Mouse (Mus musculus) thymus, adult 18-20 months (tissue): Measurements from ENCODE around the gene Nhlh1.

Experiments used
- DNase-seq, 2 experiments: peaks; one replicate each; pipeline ENCODE4 v3.0.0; 2022; ENCODE audit warnings: mixed read lengths in 2 of 2

Nhlh1 gene

DNA sequence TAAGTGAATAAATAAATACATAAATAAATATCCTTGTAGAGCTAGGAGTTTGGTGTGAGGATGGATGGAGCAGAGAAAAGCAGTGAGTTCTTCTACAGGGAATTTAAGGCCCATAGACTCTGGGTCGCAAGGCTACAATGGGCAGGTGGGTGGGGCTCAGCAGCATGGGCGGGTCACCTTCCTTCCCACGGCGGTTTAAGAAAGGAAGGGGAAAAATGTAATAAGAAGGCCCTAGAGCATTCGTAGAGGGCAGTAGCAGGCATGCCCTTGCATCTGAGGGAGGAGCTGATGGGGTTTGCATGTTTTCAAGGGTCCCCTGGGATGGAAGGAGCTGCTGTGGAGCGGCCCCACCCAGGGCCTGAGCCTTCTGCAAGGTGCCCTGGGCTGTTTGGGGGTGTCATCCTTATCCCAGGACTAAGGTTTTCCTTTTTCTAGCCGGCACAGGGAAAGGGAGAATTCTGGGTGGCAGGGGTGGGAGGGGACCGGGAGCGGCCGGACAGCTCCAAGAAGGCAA is 4.5 kb downstream of the Nhlh1 start:
- DNase-seq: no peak

DNA sequence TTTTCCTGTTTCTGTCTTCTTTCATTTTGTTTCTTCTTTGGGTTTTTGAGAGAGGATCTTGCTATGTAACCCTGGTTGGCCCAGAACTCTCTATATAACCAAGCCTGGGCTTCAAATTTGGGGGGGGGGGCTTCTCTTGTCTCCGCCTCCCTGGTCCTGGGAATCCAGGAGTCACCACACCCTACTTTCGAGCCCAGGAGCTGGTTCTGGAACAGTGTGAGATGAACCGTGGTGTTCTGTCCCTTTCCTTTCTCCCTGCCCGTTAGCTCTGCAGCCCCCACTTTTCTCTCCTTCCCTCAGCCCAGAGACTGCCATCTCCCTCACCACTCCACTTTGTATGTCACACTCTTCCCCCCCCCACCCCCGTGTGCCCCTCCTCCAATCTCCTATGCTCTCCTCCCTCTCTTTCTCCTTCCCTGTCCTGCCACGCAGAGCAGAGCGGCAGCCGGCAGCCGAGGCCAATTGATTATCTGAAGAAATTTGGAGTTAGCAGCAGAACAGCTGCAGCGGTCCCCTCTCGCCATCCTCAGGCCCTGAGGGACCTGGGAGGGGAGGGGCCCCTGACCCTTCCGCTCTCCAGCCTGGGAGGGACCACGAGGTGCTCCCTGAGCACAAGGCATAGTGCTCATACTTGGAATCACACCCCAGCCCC is 8.1 kb downstream of the Nhlh1 start:
- DNase-seq: no peak

DNA sequence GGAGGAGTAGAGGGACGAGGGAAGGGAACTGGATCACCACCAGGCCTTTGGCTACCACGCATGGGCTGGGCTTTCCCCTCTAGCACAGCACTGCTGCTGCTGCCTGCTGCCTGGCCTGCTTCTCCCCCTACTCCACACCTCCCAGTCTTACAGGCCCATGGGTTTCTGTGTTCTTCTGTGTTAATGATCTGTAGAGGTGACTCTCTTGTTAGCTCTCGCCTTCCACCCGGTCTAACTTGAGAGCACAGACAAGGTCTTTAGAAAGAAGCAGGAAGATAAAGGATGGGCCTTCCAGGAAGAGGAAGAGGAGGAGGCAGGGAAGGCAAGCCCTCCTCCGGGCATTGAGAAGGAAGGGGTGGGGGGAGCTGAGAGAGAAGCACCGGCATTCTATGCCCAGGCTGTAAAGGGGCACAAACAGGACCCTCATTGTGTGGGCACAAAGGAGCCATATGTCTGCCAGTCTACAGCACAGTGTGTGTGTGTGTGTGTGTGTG is 9.1 kb downstream of the Nhlh1 start:
- no peak for DNase-seq

DNA sequence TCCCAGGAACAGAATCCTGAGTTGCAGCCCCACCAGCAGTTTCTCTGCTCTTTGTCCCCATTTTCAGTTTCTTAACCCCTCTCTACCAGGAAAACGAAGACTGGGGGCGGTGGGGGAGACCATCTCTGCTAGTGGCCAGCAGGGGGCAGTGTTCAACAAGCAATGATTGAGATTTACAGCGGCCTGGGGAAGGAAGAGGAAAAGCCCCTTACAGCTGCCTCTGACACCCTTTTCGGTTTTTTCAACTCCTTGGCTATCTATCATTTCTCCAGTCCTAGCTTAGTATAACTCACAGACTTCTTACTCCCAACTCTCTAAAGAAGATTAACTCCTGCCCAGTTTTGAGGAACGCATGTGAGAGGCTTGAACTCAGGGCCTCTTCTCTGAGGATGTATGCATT is 10.4 kb downstream of the Nhlh1 start:
- peak; percentile 35 to 43 for DNase-seq

DNA sequence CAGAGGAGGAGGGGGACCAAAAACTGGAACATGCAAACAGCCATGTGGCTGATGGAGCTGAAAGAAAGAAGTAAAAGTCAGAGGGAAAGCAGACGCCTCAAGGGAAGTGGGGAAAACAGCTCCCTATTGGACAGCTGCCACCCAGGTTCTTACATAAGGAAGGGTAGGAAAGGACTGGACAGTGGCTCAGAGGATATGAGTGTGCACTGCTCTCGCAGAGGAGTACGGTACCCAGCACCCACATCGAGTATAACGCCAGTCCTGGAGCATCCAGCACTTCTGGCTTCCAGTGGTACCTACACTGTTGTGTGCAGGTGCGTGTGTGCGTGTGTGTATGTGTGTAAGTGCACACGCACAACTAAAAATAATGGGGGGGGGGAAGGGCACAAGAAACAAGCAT is 11.0 kb downstream of the Nhlh1 start:
- no peak for DNase-seq

DNA sequence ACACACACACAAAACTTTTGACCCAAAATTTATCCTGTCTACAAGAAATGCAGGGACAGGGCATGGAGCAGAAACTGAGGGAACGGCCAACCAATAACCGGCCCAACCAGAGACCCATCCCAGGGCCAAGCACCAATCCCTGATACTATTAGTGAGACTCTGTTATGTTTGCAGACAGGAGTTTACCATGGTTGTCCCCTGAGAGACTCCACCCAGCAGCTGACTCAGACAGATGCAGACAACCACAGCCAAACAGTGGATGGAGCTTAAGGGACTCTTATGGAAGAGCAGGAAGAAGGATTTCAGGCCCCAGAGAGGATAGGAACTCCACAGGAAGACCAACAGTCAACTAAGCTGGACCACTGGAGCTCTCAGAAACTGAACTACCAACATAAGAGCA is 27.5 kb downstream of the Nhlh1 start:
- no peak for DNase-seq

DNA sequence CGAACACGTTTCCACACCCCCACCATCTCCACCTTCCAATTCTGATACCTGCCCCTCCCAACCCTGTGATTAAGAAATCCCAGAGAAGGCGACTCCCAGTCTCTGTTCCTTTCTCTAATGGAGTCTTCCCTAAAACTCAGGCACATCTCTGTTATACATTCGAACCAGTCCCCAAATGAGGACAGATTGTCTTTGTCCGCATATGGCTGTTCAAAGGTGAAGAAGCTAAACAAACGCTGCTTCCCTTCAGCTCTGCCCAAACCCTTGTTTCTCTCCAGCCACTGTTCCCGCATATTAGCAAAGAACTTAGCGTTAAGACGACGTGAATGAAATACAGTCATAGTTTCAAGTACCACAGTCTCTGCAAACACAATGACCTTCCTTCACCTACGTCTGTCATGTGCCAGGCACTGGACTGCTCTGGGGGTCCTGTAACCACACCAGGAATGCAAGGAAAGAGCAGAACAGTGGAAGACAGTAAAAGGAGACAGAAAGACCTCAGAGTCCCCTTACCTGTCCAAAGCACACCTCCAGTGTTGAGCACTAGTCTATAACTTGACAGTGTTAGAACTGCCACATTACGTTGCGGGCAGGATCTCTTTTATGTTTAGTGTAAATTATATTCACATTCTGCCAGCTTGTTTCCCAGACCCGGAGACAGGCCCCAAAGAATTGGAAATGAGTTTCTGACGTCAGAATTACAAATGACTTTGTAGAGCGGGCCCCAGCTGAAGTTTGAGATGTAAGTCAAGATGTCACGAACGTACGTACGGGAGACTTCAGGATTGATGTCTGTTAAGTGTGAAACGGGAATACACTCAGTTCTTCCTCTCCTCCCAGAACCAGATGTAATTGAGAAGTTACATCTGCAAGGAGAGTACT is 28.7 kb downstream of the Nhlh1 start, which contains the start of gene Vangl2:
Gene Vangl2 (minus strand): TSS at position 51 of the 882 bp plus-strand sequence.
- DNase-seq: no peak

DNA sequence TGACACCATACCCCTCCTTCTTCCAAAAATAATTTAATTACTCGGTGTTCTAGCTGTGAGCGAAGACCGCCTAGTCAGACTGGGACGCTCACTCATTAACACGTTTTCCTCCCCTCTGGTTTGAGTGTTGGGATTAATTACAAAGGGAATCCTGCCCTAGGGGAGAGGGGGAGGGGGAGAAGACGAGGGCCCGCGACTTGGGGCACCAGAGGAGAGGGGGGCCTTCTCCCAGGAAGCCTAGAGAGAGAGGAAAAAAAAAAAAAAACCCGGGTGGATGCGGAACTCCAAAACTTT is 29.6 kb downstream of the Nhlh1 start:
- DNase-seq: no peak

DNA sequence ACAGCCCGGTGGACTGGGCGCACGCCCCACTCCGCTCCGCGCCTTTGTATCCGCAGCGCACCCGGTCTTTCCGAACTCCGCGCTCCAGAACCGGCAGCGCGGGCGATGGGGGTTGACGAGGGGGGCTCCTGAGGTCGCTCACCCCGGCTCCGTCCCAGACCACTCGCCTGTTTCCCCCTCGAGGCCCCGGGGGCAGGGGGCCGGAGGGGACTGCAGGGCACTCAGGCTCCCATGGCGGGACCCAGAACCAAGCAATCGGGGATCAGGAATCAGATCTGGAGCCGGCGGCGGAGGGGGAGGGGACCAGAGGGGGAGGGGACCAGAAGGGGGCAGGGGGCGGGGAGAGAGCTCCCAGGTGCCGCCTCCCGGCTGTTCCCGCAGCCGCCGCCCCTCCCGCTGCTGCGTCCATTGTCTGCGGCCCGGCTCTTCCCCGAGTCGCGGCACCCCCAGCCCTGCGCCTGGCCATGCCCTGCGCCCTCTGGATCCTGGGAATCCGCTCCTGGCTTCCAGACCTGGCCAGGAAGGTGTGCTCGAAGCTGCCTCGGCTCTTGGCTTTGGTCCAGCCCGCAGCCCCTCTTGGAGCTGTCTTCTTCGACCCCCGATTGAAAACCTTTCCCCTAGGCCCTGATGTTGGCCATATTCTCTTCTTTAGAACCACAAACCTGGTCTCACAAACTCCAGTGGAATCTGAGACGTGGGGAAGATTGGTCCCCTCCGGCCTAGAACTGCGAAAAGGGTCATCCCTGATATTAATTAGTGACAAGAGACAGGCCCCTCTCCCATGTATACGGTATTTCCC is 30.2 kb downstream of the Nhlh1 start:
- DNase-seq: peak; percentile 64 to 67

DNA sequence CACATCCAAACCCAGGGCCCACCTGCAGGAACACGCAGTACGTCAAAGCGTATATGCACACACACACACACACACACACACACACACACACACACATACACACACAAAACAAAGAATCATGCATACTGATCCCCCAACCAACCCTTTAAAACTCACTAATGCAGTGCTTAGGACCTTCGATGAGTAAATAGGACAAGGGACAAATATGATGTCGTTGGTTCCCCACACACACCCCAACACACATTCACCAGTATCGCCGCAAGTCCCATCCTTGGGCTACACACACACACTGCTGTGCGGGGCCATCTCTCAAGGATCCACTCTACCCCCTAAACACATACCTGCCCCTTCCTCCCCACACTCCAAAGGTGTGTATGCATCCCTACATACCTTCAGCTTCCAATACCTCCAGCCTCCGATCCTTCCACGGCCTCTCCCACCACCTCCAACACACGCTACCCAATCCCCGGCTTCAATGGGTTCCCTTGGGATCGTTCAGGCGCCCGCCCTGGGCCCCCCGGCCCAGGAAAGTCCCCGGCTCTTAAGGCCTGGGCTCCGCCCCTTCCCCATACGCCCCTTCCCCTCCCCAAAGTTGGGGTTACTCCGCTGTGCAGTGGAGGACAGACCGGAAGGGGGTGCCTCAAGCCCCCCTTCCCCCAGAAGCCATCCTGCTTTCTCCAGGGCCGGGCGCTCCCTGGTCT is 31.0 kb downstream of the Nhlh1 start:
- DNase-seq: peak; percentile 37 to 58

DNA sequence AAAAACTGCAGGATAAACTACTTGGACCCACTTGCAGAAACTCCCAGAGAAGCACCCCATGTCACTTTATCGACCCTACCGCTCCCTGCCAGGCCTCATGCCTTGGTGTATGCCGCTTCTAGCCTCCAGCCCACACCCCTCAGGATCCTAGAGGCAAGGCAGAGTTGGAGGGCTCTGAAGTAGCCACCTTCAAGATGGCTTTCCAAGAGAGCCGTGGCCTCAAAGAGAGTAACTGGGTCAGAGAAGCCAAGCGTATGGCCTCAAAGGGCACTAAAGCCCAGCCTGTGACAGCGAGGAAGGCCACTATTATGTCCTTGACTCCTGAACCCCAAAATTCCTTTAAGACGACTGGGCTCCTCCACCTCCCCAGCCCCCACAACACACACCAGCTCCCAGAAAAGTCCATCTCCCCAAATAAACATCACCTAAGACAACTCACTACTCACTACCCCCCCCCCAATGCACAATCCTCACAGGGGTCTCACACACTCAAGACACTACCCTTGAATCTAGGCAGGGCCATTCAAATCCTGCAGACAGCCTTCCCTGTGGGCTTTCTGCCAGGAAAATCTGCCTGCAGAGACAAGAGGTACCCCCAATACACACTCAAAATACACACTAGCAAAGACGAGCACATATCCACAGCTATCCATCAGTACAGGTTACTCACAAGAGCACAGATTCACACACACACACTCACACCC is 32.0 kb downstream of the Nhlh1 start:
- DNase-seq: no peak

DNA sequence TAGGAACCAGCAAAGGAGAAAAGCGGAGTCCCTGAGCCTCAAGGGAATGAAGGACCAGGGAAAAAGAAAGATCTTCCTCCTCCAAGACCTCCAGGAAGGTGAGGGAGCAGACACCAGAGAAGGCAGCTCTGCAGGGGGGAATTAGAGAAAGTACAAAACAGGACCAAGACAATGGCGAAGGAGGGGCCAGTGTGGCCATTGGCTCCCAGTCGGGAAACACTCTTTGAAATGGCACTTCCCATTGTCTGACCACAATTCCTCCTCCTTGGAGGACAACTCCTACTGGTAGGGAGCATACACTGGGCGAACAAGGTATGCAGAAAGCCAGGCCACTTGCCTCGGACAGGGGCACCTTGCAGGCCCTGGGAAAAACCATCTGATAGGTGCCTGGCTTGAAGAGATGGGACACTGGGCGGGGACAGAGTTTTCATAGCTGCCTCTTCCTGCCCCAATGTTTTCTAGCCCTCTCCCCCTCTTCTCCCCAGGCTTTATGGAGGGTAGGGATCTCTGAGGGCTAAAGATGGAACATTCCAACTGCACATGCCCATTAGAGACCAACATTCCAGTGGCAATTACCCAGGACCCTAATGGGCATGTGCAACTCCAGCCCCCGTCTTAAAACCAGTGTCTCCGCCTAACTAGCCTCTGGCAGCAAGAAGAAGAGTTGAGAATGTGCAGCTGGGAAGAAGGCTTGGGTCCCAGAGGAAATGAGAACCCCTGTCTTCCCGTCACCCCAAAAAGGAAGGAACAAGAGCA is 33.1 kb downstream of the Nhlh1 start:
- no peak for DNase-seq

DNA sequence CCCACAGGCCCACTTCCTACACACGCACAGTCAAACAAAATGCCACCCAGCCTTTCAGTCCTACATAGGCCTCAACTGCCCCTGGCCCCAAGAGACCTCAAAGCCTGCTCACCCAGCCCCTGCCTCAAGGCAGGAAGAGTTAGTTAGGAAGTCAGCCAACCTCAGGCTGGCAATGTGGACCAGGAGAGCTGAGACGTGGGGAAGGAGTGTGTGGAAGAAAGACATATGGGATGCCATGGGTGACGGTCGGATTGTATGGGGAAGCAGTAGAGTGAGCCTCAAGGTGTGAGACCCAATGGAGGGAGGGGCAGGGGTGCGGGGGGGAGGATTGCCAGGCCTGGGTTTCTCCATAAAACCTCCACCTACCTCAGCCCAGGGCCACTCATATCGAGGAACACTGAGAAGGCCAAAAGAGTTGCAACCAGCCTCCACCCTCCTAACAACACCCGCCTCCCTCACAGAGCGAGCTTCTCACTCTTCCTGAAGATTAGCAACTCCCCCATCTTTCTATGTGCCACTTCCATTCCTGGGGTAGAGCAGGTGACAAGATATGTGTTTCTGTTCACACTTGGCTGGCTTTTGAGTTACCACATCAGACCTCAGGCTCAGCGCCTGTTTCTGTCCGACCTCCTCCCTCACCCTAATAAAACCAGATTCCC is 37.4 kb downstream of the Nhlh1 start:
- DNase-seq: no peak

DNA sequence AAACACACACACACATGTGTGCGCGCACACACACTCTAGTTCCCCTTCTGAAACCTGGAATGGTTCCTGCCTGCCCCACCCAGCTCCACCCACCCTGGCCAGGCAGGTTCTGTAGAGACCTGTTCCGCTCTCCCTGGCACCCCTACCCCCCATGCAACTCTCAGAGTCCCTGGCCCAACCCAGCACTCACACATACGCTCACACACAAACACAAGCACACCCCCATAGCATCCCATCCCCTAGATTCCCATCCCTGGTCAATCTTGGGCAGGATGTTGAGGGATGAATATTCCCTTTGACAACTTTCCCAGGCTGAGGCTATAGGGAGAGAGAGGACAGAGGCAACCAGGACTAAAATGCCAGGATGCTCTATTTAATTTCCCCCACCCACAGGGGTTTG is 38.0 kb downstream of the Nhlh1 start:
- DNase-seq: no peak

DNA sequence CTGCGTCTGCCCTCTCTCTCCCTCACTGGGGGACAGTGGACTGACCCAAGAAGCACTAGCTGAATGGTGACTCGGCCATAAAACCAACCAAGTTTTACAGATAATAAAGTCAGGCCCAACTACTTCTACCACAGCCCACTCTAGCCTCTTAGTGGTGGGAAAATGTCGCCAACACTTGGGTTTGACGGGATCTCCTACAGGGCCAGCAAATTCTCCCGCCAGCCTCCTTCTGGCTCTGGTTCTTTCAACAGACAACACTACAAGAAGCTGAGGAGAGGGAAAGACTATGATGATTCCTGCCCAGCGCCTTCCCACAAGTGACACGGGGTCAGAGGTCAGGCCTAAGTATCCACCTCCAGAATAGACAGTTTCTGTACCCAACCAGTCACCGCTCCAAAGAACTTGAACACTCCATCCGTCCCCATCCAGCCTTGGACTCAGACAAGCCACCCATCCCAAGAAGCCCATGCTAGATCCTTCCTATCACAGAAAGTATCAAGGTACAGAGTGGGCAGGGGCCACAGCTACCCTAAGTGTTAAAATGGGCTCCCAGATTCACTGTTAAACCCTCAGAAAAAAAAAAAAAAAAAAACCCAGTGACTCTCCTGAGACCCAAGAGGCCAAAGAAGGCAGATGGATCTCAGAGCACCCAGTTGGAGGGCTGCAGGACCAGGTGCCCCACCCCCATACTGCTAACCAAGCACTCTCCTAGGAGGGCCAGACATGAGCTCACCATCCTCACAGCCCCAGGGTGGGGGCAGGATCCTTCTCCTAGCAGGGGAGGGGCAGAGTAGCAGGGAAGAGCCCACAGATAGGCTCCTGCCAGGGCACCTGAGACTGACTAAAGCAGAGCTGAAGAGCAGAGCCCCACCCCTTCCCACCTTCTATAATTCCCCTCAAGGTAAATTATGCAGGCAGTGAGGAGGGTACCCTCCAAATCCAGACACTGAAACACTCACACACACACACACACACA is 38.7 kb downstream of the Nhlh1 start:
- DNase-seq: no peak

DNA sequence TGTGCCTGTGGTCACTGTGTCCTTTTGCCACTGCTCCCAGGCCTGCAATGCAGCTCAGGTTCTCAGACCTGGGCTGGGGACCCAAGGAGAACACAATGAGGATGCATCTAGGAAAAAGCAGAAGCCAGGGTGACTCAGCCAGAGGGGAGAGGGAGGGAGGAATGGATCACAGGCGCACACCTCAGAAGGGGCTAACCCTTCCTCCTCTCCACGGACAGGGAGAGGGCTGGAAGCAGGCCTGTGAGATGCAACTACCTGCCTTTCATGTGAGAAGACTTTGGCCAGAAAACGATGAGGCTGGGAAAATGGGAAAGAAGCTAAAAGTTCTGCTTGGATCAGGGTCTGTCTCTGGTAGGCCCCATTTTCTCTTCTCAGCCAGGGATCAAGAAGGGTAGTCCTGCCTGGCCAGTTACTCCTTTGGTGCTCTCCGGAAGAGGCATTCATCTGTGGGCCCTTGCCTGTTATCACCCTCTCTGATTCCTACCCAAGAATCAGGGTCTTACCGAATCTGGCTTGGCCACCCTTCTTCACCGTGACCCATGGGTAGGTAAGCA is 39.8 kb downstream of the Nhlh1 start:
- no peak for DNase-seq

DNA sequence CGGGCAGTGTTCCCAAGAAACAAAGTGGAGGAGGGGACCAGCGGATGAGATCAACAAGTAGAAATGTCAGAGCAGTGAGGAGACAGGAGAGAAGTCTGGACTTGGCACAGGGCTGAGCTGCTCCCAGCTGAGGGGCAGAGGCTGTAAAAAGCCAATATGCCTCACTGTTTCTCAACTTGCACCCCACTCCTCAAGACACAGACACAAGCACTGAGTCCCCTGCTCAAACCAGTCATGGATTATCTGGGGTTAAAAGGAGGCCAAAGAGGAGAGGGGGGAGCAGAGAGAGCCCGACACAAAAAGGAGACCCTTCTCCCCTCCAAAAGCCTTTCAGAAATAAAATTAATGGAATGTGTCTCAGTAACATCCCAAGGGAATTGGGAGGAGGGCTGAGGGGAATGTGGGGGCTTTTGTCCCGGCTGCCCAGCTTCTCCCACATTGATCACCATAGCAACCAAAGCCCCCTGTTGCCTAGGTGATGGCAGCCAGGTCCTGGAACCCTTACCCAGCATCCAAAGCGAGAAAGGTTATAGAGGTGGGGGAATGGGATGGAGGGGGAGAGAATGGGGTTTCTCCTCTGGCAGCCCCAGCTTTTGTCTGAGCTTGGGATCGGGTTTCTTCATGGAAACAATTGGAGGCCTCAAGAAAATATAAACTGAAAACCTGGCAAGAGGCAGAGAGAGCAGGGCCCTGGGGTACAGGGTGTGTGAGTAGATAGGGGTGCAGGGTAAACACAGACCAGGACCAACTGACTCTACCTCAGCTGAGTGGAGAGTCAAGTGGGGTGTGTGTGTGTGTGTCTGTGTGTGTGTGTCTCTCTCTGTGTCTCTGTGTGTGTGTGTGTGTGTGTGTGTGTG is 40.5 kb downstream of the Nhlh1 start:
- DNase-seq: no peak

DNA sequence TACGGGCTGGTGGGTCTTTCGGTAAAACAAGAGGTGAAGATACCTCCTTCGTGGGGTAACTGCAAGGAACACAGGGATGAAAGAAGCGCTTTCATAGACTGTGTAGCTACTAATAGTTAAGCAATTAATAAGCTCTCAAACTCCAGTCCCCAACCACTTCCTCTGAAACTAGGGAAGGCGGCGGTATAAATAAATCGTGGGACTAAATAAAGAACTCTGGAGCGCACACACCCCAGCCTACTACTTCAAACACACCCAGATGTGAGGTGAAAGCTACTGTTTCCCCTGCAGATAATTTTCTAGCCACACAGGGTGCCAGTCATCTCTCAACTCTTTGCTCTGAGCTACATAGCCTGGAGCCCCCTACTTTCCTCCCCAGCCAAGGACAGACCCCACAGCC is 41.3 kb downstream of the Nhlh1 start:
- no peak for DNase-seq
